Mouse (Mus musculus) testis, adult 2 months (tissue): ENCODE data around the gene Olfr204. TPM values are rescaled to one million over a fixed set of nuclear protein-coding genes. Genes with fewer than 3 reads are reported as not detected.
"Not testable (repeated sequence)": the region's sequence is repeated elsewhere in the genome, so short reads cannot be mapped to it uniquely, and the experiment has no call there.

Source experiments
- H3K27ac ChIP-seq: fragments of 200-500 bp; 2 replicates; pipeline ENCODE4 v1.5.1; 2012; ENCODE audit warnings: low read depth, low read length; ENCODE audit not compliant: control insufficient read depth, insufficient read depth
- H3K27me3 ChIP-seq: fragments of 200-500 bp; 2 replicates; pipeline ENCODE4 v1.6.1; 2012; ENCODE audit warnings: mild to moderate bottlenecking, low read length, moderate library complexity; ENCODE audit not compliant: control insufficient read depth, insufficient read depth
- H3K36me3 ChIP-seq: fragments of 200-500 bp; 2 replicates; pipeline ENCODE4 v1.6.1; 2012; ENCODE audit warnings: mild to moderate bottlenecking, low read length; ENCODE audit not compliant: control insufficient read depth, insufficient read depth
- H3K4me1 ChIP-seq: fragments of 200-500 bp; 2 replicates; pipeline ENCODE4 v1.6.1; 2012; ENCODE audit warnings: low read length; ENCODE audit not compliant: control insufficient read depth, insufficient read depth
- H3K4me3 ChIP-seq: fragments of 200-500 bp; 2 replicates; pipeline ENCODE4 v1.5.1; 2012; ENCODE audit warnings: low read depth, mild to moderate bottlenecking, low read length, moderate library complexity, mixed read lengths; ENCODE audit not compliant: control insufficient read depth
- CTCF ChIP-seq: fragments of 200-500 bp; IDR thresholded peaks from 2 replicates; pipeline ENCODE4 v1.5.1; 2012; ENCODE audit warnings: low read depth, mild to moderate bottlenecking, inconsistent platforms, low read length, moderate library complexity; ENCODE audit not compliant: control insufficient read depth, insufficient read depth, insufficient replicate concordance
- POLR2A ChIP-seq: fragments of 200-500 bp; IDR thresholded peaks from 2 replicates; pipeline ENCODE4 v1.6.1; 2012; ENCODE audit warnings: low read depth, mild to moderate bottlenecking, inconsistent platforms, low read length, moderate library complexity; ENCODE audit not compliant: control insufficient read depth
- polyA plus RNA-seq: library from polyadenylated mRNA; depleted of rRNA; stranded (reverse); fragments of >200 nt; gene quantifications from 2 replicates; pipeline ENCODE4 v1.2.3, GENCODE M21; 2012; rRNA removed

Gene Olfr204
- polyA plus RNA-seq, result not detected in 2 replicates

DNA sequence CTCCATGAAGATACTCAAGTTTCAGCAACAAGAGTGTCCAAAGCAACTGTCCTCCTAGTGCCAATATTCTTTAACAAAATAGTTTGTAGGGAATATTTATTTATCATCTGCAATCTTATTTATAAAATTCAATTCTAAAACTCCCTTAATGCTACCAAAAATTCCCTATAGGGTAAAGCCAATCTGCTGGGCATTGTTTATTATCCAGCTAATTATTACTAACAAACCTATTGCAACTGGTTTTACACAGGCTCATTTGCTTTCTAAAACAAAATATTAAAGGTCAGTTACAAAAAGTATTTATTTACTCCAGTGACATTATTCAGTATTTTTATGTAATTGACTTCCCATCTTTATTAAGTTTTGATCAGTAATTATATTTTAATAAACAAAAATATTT, at the start of gene Olfr204:
Gene Olfr204 (minus strand): TSS at position 101 of the 400 bp plus-strand sequence.
- Histone ChIP-seq H3K27me3 (no peaks in the 10 kb centered on the region), H3K4me3 (no peak within 1 kb of the TSS), H3K4me1 (no peaks in the 10 kb centered on the region), H3K36me3 (no peaks in the 10 kb centered on the region), H3K27ac (no peak within 1 kb of the TSS)
- TF ChIP-seq CTCF, result no peak
- TF ChIP-seq POLR2A, result no peak

DNA sequence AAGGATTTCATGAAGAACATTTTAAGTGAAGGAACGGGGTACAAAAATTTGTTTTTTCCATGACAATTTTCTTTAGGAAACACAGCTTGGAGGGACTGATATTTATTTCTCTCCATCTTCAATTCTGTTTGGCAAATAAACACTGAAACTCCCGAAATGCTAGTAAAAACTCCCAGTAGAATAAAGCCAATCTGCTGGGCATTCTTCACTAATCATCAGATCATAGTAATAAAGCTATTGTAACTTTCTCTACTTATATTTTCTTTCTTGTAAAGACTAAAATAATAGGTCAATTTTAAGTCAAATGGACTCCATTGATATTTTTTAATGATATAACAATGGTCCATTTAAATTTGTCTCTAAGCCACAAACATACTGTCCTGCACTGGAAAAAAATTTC, 45.8 kb upstream of the Olfr204 start, which contains the start of gene Olfr209:
Gene Olfr209 (minus strand): TSS at position 101 of the 400 bp plus-strand sequence.
- Histone ChIP-seq H3K4me3 (no peak within 1 kb of the TSS), H3K27ac (no peak within 1 kb of the TSS), H3K36me3 (no peaks in the 10 kb centered on the region), H3K27me3 (no peaks in the 10 kb centered on the region), H3K4me1 (no peaks in the 10 kb centered on the region)
- TF ChIP-seq POLR2A (no peak), CTCF (no peak)

DNA sequence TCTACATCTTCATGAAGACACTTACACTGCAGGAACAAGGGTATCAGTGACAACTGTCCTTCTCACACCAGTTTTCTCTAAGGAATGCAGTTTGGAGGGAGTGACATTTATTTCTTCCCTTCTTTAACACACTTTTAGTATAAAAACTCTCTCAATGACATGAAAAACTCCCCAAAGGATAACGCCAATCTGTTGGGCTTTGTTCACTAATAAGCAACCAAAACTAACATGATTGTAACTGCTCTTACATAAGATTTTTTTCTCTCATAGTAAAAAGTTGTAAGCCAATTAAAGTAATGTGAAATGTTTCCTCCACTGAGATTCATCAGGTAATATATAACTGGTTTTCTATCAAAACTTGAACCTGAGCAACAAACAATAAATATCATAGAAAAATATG, 31.1 kb upstream of the Olfr204 start, which contains the start of gene Olfr206:
Gene Olfr206 (minus strand): TSS at position 101 of the 400 bp plus-strand sequence.
- Histone ChIP-seq H3K27ac (no peak within 1 kb of the TSS), H3K27me3 (no peaks in the 10 kb centered on the region), H3K4me3 (no peak within 1 kb of the TSS), H3K36me3 (no peaks in the 10 kb centered on the region), H3K4me1 (no peaks in the 10 kb centered on the region)
- TF ChIP-seq CTCF, result no peak
- no peak for TF ChIP-seq POLR2A

DNA sequence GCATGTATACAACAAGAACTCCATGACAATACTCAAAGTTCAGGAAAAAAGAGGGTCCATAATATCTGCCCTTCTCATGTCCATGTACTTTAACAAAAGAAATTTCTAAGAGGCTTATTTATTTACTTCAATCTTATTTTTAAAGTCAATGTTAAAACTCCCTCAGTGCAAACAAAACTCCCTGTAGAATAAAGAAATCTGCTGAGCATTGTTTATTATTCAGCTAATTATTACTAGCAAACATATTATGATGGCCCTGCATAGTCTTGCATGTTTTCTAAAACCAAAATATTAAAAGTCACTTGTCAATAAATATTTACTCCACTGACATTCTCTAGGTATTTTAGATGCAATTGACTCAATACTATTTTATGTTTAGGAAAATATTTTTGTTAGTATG, 13.0 kb upstream of the Olfr204 start, which contains the start of gene Olfr205:
Gene Olfr205 (minus strand): TSS at position 101 of the 400 bp plus-strand sequence.
- TF ChIP-seq CTCF (no peak), POLR2A (no peak)

DNA sequence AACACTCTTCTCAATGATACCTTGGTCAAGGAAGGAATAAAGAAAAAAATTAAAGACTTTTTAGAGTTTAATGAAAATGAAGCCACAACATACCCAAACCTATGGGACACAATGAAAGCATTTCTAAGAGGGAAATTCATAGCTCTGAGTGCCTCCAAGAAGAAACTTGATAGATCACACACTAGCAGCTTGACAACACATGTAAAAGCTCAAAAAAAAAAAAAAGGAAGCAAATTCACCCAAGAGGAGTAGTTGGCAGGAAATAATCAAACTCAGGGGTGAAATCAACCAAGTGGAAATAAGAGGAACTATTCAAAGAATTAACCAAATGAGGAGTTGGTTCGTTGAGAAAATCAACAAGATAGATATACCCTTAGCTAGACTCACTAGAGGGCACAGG, 5.2 kb upstream of the Olfr204 start:
- H3K4me1 ChIP-seq, H3K27me3 ChIP-seq, H3K36me3 ChIP-seq, H3K4me3 ChIP-seq, H3K27ac ChIP-seq: not testable (repeated sequence)

More for the DNA sequence above, 13.0 kb upstream of the Olfr204 start, which contains the start of gene Olfr205:
- H3K27me3 ChIP-seq, result no peaks in the 10 kb centered on the region
- H3K4me3 ChIP-seq, result no peak within 1 kb of the TSS
- no peaks in the 10 kb centered on the region for H3K4me1 ChIP-seq
- H3K27ac ChIP-seq, result no peak within 1 kb of the TSS
- H3K36me3 ChIP-seq, result no peaks in the 10 kb centered on the region

DNA sequence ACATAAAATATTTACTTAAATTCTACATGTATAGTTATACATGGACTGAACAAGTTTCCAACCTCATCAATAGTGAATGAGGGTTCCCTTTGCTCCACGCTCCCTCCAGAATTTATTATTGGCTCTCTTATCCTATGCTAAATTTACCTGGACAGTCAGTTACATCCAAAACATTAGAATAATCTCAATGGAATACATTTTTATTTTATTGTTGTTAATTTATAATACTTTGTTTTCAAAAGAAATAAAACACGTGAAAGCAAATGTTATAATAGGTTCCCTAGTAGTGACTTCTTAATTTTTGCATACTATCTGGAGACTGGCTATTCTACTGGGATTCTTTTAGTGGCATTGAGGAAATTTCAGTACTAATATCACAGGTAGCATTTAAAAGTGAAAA, 19.5 kb downstream of the Olfr204 start, which contains the start of gene Olfr203:
Gene Olfr203 (plus strand): TSS at position 301 of the 400 bp plus-strand sequence.
- TF ChIP-seq CTCF (no peak), POLR2A (no peak)
- Histone ChIP-seq H3K27ac (no peak within 1 kb of the TSS), H3K36me3 (no peaks in the 10 kb centered on the region), H3K4me1 (no peaks in the 10 kb centered on the region), H3K27me3 (no peaks in the 10 kb centered on the region), H3K4me3 (no peak within 1 kb of the TSS)

DNA sequence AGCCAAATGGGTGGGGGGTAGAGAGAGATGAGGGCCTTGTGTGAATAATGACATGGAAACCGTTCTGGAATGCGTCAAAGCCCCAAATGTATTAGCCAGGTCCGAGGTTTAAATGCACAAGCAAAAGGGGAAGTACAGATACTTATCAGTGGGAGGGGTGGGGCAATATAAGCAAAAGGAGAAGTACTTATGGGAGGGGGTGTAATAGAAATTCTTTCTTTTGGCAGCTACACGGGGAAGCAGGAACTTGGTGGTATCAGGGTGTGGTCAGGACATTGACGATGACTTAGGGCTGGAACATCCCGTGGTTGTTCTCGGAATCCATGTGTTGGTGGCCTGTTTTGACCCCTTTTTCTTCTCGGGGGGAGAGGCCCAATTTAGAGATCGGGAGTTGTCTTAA, 30.5 kb downstream of the Olfr204 start:
- not testable (repeated sequence) for H3K27me3 ChIP-seq, H3K4me1 ChIP-seq, H3K36me3 ChIP-seq, H3K4me3 ChIP-seq, H3K27ac ChIP-seq

DNA sequence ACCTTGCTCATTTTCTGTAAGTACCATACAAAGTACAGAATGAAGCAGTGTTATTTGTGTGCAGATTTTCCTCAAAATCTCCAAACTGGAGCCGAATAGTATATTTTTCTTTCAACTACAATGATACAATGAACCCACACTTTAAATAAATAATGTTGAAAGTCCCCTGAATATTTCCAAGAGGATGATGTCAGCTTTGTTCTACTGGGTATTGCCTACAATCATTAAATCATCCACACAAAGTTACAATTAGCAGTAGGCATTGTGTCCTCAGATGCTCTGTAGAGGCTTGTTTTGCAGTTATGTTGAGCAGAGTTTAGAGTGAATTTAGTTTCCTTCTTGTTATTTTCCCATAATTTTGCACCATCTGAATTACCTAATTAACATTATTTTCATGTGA, 31.4 kb downstream of the Olfr204 start, which contains the start of gene Olfr202:
Gene Olfr202 (minus strand): TSS at position 101 of the 400 bp plus-strand sequence.
- H3K4me1 ChIP-seq, result no peaks in the 10 kb centered on the region
- no peaks in the 10 kb centered on the region for H3K27me3 ChIP-seq
- no peak for TF ChIP-seq CTCF
- no peak for TF ChIP-seq POLR2A
- H3K36me3 ChIP-seq, result no peaks in the 10 kb centered on the region
- H3K4me3 ChIP-seq, result no peak within 1 kb of the TSS
- no peak within 1 kb of the TSS for H3K27ac ChIP-seq
